Mouse (Mus musculus) frontal cortex, adult (tissue): ENCODE data around the gene Wwtr1.

ENCODE experiments used
- ATAC-seq: cut with Nextera tagmentation; 2 replicates; pipeline ENCODE4 v1.9.2; 2017; ENCODE audit warnings: mild to moderate bottlenecking, moderate library complexity, mixed read lengths; ENCODE audit not compliant: low TSS enrichment

Gene Wwtr1

DNA sequence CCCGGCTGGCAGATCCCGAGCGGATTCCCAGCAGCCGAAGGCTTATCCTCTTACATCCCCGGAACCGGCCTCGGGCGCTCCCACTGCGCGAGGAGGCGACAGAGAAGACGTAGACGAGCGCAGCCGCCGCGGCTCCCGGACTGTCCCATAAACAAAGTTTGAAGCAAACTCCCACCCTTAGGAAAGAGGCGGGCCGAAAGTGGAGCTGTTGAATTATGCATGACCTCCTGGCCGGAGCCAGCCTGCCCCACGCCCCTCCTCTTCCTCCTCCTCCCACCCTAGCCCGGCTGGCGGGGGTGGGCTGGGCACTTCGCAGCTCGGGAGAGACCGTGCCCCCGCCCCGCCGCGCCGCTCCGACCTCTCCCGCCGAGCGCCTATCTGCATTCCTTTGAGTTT lies at the start of gene Wwtr1:
Gene Wwtr1, minus strand, starts transcription at position 251 of the 396 bp plus-strand sequence.
- ATAC-seq: peak; percentile 63

DNA sequence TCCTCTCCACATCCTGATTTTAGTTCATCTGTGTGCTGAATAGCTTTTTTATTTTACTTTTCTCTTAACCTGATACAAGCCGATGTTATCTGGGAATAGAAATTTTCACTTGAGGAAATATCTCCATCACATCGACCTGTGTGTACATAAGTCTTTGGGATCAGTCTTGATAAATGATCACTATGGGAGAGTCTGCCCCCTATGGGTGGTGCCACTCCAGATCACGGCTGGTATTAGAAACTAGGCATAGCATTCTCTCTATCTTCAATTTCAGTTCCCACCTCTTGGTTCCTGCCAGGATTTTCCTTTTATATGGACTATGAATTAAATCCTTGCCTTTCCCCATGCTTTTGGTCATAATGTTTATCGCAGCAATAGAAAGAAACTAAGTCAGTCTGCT lies 44.0 kb upstream of the Wwtr1 start:
- no peak for ATAC-seq

DNA sequence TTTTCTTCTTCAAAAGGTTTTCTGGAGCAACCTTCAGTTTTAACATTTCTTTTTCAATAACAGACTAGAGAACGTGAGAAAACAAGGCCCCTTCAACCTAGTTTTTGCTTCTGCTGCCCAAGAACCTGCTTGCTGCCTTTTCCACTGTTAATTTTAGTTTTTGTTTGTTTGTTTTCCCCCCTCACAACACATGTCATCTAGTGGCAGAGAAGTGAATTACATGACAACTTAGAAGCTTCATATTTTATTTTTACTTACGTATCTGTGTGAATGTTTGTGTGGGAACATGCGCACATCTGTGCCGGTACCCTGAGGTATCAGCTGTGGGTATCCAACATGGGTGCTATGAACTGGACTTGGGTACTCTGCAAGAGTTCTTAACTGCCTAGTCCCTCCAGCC lies 39.9 kb upstream of the Wwtr1 start:
- no peak for ATAC-seq

DNA sequence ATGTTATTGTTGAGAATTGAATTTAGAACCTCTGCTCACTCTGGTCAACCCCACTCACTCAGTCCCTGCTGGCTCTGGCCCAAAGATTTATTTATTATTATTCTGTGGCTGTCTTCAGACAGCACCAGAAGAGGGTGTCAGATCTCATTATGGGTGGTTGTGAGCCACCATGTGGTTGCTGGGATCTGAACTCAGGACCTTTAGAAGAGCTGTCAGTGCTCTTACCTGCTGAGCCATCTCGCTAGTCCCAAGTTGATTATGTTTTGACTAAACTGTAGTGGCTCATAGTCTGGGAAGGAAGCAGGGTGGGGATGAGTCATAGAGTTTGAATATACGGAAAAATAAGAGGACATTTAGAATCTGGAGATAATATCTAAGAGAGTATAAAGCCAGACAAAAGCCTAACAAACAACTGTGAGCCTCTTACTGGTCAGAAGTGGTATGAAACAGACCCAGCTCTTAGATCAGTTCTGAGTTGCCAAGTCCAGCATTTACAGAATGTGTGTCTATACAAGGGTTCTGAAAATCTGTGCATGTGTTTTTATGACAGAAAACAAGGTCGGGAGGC lies 36.8 kb upstream of the Wwtr1 start:
- ATAC-seq: no peak

DNA sequence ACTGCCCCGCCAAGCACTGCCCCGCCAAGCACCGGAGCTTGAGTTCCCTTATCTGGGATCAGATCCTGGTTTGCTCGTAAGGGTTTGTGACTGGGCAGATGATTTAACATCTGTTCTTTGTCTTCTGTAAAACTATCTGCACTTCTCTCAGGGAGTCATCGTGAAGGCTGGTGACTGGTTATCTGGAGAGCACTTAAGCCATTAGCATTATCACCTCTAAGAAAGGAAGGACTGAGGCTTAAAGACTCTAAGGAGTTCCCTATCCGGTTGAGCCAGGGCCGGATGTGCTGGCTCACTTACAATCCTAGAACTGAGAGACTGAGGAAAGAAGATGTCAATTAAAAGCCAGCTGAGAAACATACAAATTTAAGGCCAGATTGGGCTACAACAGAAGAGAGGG lies 36.1 kb upstream of the Wwtr1 start:
- no peak for ATAC-seq

DNA sequence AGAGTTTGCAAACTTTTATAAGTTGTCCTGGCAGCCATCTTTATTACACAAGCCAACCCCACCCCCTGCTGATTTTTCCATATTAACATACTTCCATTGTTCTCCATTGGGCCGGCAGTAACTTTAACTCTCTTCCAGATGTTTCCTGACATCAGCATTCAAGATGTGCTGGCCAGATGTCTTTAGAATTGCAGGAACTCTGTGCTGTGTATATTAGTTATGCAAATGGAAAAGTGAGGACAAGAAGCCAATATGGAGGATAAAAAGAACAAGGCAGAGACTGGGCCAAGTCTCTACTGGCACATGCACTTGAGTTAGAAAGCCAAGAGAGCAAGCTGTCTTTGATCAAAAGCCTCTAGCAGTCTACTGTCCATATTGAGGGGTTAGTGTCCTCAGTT lies 28.9 kb upstream of the Wwtr1 start:
- no peak for ATAC-seq

DNA sequence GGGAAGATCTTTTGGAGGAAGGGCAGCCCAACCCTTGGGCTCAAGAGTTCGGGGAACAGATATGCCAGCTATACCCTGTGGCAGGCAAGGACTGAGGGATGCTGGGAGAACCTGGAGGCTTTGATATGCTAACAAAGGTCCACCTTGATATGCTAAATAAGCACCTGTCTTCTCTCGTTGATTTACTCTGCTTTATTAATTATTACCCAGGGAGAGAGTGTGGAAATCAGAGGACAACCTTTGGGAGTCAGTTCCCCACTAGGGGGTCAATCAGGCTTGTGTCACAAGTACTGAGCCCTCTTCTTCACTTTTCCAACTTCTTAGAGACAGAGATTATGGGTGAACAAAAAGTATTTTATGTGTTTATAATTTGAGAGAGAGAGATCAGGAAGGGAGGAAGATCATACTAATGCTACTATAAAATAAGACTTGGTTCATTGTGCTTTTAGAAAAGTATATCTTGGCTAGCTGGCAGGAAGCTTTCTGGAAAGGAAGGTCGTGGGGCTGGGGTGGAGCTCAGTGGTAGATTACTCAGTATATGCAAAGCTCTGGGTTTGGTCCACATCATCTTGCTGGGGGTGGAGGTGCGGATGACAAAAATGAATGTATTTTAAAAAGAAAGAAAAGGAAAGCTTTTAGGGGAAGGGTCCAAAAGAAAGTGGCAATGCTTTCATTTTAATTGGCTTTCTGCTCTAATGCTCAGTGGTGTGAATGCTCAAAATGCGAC lies 28.3 kb upstream of the Wwtr1 start:
- no peak for ATAC-seq

DNA sequence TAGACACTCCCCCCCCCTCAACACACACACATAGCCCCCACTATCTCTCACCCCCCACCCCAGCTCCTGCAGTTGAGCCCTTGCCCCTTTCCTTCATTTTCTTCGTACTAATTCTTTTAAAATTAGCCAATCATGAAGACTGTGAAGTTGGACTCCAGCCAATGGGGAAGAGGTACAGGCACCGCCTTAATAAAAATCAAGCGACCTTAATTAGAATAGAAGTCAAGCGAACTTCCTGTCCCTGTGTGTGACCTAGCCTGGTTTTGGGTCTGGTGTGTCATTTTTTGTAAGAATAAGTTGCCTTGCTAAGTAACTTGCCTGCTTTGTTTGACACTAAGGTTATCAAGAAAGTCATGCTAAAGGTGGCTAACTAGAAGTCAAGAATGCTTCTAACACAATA lies 26.9 kb upstream of the Wwtr1 start:
- no peak for ATAC-seq

DNA sequence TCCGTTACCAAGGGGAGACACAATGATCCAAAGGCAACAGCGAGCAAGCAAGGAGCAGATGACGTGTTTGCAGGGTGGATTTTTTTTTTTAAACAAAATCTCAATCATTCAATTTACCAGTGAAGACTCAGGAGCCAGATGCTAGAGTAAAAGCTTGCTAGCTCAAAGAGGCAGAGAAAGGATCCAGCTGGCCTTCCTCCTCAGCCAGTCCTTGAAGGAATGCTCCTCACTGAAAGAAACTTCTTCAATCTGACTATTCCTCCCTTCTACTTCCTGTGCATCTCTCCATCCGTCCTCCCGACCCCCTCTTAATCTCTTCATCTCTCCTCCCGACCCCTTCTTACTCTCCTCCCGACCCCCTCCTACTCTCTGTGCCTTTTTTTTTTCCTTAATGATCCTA lies 20.9 kb upstream of the Wwtr1 start:
- ATAC-seq: no peak

DNA sequence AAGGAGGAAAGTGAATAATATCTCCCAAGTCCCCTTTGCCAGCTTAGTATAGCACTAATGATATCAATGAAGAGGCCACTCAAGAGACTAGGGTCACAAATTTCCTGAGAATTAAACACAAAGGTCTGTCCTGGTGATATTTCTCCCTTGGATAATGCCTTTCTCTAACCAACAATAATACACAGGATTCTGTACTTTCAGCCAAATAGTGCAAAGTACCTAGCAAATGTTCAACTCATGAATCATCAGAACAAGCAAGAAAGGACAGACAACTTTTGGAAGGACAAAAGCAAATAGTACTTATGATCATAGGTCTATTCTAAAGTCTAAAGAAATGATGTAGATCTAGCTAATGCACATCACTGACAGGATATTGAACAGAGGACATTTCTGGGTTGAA lies 19.8 kb upstream of the Wwtr1 start:
- ATAC-seq: no peak

DNA sequence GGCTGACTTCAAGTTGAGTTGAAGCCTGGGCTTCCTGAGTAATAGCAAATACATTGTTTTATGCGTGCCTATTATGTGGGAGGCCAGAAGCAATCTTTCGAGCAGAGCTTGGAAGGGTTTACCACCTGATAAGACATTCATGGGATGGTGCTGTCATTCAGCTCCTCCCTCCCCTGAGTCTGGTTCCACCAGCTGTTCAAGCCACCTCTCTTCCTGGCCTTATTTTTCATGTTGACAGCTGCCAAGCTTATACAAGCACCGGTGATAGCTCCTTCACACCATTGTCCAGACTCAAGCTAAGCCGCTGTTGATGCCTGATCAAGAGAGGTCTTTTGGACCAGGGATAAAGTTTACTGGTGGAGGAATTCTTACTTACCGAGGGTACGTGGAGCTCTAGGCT lies 10.3 kb upstream of the Wwtr1 start:
- no peak for ATAC-seq

DNA sequence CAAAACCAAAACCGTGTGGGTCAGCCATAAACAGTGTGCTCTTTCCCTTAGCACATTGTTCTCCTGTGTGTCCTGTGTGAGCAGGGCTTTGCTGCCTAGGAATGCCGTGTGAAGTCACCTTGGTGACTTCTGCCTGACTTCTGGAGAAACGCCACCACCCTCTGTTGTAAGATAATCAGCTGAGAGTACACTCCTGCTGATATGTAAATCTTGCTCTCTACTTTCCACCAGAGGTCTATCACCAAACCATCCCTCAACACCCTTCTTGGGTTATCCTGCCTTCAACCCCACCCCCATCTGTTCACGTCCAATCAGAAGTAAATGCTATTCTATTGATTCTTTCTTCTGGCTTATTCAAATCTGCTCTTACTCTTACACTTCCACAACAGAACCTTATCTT lies 7.8 kb upstream of the Wwtr1 start:
- ATAC-seq: no peak

DNA sequence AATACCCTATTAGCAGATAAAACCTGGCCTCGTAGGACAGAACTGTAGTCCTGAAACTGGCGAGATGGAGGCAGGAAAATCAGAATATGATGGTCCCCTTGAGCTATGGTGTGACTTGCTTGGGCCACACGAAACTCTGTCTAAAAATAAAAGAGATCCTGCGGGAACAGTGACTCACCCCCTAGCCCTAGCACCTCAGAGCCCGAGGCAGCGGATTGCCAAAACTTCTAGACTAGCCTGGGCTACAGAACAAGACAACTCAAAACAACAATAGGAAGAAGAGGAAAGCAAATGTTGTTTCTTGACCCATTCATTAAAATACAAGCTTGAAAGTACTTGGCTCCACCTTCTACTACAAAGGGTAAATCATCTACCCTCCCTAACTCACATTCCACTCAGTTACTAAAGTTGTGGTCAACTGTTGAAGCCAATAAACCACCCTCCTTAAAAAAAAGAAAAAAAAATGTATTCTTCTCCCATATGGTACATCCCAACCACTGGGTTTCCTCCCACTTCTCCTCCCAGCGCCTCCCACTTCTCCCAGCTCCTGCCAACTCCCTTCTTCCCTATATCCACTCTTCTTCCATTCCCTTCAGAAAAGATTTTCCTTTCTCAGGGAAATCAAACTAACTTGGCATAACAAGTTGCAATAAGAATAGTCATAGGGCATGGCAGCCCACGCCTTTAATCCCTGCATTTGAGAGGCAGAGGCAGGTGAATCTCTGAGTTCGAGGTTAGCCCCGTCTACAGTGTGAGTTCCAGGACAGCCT lies 4.9 kb upstream of the Wwtr1 start:
- ATAC-seq: no peak

DNA sequence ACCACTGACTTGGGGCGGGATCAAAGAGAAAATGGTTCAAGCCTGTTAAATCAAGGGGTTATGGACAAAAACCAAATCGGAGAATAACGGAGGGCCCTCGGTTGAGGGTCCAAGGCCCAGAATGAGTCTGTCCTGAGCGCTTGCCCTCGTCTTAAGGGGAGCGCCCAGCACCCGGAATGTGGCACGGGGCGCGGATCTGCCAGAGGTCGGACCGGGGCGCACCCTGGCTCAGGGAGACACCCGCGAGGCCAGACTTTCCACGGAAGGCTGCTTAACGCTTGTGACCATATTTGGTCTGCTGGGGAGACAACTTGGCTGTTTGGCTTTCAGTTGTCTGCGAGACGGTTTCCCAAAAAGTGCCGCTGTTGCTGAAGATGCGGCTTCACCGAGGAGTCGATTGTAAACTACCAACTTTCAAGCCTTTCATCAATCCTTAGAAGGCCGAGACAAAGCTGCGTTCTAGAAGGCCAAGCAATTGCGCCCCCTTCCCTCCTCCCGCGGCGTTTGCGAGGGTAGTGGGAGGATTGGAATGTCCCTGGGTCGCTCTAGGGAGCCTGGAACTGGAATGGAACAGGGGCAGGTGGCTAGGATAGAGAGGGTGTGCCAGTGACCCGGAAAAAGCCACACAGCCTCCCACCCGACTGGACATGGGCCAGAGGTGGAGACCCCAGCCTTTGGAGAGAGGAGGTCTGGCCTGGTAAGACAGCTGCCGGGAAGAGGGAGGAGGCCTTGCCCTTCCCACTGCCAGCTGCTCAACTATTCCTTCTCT lies 530 bp upstream of the Wwtr1 start:
- ATAC-seq: peak; percentile 41

DNA sequence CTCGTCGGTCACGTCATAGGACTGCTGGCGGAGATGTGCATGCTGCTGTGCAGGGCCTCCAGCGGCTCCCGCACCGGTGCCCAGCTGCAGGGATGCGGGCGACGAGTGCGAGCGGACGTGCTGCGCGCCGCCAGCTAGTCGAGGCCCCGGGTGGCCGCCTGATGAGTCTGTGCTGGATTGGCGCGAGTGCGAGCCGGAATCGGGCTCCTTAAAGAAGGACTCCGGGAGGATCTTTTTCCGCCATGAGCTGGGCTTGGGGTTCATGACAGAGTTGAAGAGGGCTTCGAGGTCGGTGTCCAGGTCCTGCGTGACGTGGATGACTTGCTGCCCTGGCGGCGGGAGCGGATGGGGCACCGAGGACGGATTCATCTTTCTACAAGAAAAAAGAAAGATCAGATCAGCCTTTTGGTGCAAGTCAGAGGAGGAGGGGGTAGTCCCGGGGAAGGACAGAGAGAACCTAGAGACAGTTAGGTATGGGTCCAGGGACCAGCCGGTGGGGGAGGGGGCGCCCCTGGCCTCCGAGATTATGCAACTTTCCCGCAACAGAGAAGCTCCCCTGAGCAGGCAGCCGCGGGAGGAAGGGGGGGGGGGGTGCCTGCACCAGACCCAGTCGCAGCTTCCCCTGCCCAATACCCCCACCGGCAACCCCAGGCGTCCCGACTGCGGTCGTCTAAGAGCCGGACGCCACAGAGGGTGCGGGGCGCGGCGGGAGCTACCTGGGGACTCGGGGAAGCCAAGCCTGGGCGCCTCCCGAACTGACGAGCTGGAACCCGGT lies 638 bp downstream of the Wwtr1 start:
- ATAC-seq: peak; percentile 73

DNA sequence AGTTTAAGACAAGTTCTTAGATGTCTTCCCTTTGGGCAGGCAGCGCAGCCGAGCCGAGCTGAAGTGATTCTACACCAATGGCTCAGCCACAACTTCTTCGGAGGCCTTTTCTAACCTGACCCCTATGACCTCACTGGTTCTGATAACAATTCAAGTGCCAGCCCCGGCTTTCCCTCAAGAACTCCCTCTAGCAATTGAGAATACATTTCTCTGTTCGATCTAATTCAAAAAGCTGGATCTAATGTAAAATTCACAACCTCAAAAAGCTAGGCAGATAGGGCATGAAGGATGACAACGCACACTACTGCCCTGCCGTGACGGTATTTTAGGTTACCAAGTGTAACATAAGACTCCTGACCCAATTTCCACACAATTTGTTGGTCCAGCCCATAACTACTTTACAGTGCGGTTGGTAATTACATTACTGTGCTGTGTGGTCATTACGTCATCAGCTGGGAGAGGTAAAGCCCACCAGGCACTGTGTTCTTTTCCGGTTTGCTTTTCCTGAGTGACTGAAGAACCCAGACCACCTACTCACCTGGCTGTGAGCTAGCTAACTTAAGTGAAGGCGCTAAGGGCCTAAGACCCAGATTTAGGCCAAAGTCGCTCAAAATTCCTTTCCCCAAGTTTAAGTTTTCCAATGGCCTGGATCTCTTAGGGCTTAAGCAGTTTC lies 1.7 kb downstream of the Wwtr1 start:
- ATAC-seq: no peak

DNA sequence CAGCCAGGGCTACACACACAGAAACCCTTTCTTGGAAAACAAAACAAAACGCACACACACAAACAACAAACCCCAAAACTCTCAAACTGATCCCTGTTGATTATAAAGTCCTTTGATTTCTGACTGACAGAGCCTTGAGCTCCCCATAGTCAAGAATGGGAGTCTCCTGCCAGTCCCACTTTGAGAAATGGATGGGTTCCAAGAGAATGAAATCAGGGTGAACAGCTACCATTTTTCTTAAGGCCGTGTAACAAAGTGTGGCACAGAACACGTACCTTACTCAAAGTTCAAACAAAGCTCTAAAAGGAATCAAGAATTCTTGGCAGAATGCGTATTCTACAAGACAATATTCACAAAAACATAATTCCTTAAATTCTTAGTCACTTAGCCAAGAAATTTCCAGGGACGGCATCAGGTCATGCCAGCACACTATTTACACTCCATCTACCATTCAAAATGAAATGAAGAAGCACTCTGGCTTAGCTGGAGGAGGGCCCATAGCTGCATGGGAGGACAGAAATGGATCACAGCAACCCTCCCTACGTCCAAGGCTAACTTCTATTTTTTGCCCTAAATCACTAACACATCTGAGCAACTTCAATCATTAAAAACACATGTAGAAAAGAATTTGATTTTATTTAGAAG lies 3.3 kb downstream of the Wwtr1 start:
- no peak for ATAC-seq

DNA sequence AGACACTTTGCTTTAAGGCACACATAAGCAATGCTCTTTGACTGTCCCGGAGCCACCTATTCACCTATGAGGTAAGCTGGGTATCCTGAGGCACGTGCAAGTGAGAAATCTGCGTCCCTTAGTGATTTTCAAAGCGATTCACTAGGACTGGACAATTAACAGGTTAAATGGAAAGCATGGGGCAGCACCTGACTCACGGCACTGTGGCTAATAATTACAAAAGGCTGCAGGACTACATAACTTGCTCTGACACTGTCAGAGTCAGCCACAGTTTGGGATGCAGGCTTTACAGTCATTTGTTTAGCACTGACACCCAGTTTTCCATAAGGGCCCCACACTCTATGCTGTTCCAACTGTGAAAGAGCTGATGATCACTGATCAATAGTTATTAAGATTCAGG lies 9.1 kb downstream of the Wwtr1 start:
- no peak for ATAC-seq

DNA sequence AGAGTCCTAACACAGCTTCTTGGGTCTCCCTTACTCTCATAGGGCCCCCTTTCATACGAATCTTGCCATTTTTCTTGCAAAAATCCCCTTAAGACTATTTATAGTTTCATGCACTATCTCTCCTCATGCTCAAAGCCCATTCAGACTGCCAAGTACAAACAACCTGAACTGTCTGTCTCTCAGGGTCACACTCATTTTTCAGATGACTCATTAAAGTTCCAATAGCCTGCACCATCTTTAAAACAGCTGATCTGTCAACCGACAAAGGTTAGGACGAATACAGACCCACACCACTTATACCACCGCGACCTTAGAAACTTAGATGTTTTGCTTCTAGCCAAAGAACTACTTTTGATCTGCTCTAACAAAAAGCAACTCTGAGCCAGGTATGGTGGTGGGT lies 12.1 kb downstream of the Wwtr1 start:
- ATAC-seq: no peak

DNA sequence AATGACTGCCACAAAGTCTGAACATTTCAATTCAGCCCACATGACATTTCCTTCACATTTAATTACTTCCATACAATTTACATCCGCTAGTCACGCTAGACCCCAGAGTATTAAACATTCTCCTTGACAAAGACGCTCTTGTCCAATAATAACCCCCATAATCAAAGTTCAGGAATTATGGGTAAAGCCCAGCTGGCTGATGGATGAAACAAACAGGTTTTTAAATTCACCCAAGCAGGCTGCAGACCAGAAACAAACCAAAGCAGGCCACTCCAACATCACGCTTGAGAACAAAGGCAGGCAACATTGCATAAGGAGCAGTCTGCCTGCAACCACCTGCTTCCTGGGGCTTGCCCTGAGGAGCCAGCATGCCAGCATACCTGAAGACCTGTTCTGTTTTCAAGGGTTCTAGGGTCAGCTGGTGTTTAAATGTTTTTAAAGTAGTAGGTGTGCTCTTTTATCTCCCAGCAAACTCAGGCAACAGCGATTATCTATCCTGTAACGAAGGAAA lies 12.7 kb downstream of the Wwtr1 start:
- ATAC-seq: no peak
